Mouse (Mus musculus) retina, embryonic 14.5 days (tissue): Measurements from ENCODE around the gene C77080.

ENCODE experiments used
- DNase-seq: peaks from one replicate; pipeline ENCODE4 v3.0.0-alpha.2; 2015; ENCODE audit warnings: low spot score

The C77080 gene

DNA sequence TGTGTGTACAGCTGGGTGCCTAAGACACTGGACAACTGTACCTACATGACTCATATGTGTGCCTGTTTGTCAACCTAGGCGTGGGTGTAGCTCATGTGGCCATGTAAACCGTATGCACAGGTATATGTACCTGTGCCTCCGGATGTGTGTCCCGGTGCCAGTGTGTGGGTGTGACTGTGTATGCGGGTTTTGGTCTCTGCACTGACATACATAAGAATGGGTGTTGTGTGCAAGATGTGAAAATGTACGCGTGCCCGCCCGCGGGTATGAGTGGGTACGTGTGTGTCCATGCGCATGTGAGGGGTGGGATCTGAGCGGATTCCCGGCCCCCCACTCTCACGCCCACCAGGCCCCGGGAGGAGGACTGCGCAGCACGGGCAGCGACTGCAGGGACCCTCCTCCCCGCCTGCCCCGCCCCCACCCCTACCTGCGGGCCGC is 22.6 kb downstream of the C77080 start:
- DNase-seq = peak; percentile 27

DNA sequence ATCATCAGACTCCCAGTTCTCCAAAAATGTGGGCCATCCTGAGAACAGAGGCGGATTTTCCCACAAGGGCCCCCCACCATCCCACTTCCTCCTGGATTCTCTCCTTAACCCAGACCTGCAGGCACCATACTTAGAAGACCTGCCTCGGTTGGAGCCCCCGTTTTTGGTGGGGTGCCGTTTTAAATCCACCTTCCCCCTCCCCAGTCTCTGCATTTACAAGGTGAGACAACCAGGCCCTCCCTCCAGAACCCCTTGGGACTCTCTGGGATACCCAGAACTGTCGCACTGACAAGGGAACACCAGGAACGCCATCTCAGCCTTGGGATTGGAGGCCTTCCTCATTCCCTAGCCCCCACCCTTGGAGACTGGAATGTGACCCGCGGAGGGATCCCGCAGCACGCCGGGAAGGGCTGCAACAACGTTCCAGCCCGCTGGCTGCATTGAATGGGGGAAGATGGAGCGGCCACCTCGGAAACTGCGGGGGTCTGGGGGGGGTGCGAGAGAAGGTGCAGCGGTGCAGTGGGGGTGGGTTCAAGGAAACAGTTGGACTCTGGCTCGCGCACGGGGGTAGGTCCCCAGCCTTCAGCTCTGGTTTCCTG is 23.3 kb downstream of the C77080 start:
- peak; percentile 67 for DNase-seq

DNA sequence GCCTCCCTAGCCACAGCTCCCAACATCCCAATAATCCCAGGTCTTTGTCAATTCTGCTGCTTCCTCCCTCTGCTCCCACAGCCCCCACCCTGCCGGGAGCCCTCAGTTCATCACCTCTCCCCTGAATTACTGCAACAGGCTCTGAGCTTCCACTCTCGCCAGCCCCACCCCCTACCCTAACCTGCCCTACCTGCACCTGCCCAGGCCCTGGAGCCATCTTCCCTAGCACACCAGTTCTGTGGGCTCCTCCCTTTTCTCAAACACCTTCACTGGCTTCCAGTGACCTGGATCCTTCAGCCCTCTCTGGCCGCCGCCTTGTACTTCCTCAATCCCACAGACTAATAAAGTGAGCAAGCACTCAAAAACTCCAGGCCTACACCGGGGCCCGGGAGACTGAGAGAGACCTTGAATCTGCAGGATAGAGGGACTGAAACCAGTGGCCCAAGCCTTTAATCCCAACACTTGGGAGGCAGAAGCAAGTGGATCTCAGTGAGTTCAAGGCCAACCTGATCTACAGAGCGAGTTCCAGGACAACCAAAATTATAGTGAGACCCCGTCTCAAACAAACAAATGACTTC is 24.9 kb downstream of the C77080 start:
- DNase-seq = no peak

DNA sequence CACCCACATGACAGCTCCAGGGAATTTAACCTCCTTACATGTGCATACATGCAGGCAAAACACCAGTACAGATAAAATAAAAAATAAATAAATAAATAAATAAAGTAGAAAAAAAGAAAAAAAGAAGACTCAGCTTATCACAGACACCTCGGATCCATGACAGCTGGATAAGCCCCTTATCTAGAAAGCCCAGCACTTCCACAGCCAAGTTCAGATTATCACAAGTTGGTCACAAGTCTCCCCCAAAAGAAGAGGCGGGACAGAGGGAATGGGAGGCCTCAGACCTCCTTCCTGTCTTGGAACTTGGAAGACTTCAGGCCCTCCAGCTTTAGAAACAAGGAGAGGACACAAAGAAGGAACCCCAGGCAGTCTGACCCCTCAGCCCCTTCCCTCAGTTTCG is 26.1 kb downstream of the C77080 start:
- DNase-seq = no peak

DNA sequence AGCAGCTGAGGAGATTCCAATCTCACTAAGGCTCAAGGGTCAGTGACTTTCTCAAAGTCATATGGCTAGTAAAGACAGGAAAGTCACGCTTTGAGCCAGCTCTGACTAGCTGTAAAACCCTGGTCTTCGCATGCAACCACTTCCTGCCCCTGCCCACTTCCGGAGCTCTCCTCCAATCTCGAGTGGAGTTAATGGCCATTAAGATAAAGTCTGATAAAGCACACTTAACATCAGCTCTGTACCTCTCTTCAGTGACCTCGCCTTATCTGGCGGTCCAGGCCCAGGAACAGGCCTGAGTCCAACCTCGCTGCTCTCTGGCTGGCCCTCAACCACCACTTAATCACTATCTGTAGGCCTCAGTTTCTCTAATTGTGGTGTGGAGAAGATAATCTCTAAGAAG is 26.7 kb downstream of the C77080 start:
- no peak for DNase-seq

DNA sequence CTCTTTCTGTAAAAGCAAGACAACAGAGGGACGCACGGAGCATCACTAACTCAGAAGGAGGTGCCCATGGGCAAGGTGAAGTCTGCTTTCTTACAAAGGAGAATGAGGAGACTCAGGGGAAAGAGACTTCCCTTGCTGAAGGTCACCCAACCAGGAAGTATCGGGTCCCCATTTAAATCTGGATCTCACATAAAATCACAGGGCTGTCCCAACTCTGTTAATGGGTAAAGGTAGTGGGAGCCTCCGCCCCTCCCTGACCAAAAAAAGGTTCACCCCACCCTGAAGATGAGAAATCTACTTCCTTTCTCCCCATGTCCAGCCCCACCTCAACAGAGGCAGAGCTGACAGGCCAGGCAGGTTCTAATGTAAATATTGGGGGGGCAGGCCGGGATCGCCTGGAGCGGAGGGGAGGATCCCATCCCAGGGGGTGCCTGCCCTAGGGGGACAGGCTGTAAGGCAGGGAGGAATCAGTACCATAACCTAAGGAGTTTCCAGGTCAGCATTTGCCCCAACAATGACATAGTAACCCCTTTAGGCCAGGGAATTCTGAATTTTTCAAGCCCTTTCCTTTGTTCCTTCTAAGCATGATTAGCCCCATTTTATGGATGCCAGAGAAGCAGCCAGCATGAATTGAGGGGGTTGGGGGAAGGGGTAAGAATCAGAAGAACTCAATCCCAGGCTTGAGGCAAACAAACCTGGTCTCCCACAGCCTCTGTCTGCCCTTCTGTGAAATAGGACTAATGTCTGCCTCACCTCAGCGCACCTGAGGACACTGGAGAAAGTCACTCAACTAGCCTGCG is 28.4 kb downstream of the C77080 start:
- DNase-seq = no peak

DNA sequence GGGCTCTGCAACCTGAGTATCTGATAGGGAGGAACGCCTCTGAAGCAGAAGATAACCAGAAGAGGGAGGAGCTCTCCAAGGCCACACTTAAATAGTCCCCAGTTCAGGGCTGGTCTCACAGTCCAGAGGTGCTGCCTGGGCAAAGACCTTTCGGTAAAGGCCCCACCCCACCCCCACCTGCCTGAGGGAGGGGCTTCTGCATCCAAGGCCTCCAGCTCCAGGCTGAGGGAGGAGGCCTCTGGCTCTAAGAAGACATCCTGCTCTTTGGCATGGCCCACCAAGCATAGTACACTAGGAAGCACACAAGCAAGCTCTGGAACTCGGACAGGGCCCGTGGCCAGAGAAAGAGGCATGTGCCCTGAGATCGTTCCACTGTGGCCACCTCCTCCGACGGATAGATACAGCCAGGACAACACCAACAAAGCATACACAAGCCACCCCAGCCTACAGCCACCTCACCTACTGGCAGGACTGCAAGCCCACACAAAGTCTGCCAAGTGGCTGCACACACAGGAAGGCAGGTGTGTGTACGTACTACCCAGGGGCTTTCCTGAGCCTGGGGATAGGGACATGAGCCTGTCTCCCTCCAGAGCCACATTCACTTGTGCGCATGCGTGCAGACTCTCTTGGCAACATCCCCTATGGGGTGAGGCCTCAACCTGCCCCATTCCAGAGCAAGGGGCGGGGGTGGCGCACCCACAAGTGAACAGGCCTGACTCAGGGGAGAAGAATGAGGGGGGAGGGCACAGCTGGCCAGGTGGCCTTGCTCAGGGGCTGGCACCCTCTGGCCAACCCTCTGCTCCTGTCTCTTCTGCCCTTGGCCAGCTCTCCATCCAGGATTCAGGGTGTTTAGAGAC is 29.4 kb downstream of the C77080 start:
- DNase-seq = no peak

DNA sequence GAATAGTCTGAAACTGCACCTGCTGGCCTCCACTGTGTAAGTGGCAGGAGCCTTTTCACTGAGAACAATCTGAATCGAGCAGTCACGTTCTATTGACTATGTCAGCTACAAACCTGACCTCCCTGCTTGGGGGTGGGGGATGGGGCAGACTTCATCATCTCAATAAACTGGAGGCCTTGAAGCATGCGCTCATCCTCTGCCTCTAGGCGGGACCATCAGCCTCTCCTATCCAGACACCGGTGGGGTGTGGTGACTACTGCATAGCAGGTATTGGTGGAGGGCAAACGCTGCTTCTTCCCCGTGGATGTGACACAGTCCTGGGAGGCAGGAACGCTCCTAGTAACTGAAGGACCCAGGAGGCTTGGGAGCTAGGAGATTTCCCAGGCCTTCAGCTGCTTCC is 30.3 kb downstream of the C77080 start:
- no peak for DNase-seq

DNA sequence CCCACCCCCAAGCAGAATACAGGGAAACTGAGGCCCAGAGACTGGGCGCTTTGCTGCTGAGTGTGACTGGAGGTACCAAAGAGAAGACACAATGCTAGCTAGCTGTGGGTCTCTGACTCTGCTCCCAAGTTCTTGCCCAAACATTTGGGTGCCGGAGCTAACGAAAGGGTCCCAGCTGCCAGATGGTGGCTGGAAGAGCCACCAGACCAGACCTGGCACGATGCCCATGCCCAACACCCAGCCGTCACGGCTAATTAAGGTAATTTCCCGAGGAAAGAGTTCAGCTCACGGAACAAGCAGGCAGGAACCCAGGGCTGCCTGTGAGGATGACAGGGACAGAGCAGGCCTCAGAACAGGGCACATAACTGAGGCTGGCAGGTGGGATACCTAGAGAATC is 33.2 kb downstream of the C77080 start:
- DNase-seq = peak; percentile 29

DNA sequence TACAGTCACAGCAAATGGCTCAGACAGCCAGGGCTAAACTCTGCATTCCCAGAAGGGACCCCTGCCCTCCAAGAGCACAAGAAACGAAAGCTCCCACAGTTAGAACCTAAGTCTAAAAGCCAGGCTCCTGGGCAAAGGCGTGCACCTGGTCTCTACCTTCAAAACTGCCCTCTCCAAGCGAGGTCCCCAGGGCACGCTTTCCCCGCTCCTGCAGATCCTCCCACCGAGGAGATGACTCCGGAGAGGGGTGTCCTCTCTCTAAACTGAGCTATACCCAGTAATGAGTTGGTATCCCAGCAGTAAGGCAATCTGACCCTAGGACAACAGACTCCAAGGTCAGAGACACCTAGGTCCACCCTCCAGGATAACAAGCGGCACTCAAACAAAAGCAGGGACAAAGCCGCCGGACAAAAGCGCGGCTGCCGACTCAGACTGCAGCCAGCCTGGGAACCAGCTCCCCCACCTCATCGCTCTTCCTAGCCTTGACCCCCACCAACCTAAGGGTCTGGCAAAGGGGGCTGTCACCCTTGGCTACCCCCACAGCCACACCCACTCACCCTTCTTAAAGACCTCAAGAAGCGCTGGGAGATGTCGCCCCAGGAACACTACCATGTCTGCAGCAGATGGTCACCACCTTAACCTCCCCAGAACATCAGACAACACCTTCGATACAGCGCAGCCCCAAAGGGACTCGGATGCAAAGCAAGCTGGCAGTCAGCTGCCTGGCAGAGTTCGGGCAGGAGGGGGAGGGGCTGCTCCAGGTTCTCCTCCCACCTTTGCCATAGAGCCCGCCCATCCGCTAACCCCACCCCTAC is 33.8 kb downstream of the C77080 start:
- DNase-seq = peak; percentile 31

DNA sequence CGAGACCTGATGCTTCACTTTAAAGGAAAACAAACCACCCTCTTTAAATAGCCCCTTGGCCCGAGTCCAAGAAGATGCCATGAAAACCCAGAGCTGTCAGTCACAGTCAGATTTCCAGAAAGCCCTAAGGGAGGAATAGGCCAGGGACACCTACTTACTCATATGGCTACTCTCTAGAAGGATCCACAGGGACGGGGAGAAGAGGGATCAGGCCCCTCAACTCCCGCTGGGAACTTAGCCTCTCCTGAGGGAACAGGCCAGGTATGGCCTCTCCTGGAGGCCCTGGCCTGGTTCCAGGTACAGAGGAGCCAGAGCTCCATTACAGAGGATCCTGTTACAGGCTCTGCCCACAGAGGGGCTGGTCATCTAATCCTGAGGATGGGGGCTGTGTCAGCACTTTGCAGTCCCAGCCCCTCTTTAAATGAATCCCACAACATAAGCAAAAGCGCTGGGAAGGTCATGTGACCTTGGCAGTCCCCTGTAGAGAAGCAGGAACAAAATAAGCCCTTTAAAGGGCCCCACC is 34.7 kb downstream of the C77080 start:
- no peak for DNase-seq

DNA sequence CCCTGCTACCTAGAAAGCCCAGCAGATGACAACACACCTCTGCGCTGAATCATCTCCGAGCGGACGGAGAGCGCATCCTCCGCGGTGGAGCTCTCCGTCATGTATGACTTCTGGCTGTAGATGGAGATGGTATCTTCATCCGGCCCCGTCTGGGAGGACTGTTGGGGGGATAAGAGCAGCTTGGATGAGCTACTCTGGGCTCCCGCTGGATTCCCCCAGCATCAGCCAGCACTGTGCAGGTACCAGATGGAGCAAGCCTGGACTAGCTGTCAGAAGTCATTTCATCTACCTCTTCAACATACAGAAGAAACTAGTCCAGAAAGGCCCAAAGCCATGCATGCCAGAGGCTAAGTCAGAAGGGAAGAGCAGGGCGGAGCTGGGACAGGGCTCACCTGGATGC is 35.9 kb downstream of the C77080 start:
- DNase-seq = no peak

DNA sequence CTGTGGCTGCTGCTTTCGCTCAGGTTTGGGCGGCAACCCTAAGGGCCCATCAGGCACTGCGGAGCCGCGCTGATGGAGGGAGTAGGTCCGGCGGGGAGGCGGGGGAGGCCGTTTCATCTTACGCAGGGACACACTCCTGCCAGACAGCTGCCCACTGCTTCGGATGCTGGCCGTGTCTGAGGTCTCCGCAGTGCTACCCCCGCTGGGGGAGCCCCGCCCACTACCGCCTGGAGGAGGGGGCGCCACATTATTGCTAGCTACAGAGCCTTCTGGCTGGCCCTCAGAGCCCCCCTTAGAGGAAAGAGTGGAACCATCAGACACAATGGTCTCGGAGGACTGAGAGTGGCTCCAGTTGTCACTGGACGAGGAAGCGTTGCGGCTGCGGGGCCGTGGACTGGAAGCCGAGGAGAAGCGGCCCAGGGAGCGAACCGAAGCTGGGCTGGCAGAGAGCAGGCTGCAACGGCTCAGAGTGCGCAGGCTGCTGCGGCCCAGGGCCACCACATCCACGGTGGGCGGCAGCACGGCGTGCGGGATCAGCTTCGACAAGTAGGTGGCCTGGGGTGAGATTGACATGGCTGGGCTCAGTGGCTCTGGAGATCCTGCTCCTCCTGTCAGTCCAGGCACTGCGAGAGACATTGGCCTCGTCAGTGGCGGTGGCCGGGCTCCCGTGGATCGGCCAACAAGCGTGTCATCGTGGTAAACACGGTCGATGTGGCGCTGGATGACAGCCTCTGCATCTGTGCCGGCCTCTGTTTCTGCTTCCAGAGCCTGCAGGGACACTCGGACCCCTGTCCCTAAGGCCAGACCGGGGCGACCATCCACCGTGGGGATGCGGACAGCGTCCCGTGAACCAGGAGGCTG is 37.6 kb downstream of the C77080 start:
- peak; percentile 47 for DNase-seq

DNA sequence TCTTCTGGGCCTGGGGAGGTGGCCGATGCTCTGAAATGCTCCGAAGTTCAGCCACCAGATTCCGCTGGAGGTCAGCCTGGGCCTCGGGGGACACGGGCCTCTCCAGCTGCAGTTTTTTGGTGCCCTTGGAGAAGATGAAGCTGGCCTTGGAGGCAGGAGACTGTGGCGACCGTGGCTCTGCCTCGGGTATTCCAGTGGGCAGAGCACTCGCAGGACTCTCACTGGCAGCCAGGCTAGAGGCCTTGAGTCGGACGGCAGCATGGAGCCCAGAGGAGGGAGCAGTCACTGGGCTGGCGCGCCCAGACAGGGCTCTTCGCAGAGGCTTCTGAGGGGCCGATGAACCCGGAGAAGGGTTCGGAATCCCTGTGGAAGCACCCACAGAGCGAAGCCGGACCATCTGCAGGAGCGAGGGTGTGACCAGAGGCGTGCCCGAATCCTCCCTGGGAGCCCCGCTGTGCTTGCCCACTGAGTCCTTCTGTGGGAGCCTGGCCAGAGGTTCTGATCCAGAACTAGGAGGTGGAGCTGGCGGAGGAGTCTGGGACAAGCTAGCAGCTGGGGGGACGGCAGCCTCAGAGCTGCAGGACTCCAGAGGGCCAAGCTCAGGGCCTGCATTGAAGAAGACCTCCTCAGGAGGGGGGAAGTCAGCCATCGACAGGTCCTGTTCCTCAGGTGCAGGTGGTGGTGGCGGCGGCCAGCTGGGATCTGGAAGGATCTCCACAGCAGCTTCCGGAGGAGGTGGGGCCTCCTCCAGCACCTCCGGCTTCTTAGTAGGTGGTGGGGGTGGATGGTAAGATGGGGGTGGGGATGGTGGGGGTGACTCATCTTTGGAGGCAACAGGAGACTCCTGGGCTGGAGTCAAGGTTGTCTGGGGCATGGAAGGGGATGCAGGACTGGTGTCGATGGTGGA is 38.9 kb downstream of the C77080 start:
- no peak for DNase-seq

DNA sequence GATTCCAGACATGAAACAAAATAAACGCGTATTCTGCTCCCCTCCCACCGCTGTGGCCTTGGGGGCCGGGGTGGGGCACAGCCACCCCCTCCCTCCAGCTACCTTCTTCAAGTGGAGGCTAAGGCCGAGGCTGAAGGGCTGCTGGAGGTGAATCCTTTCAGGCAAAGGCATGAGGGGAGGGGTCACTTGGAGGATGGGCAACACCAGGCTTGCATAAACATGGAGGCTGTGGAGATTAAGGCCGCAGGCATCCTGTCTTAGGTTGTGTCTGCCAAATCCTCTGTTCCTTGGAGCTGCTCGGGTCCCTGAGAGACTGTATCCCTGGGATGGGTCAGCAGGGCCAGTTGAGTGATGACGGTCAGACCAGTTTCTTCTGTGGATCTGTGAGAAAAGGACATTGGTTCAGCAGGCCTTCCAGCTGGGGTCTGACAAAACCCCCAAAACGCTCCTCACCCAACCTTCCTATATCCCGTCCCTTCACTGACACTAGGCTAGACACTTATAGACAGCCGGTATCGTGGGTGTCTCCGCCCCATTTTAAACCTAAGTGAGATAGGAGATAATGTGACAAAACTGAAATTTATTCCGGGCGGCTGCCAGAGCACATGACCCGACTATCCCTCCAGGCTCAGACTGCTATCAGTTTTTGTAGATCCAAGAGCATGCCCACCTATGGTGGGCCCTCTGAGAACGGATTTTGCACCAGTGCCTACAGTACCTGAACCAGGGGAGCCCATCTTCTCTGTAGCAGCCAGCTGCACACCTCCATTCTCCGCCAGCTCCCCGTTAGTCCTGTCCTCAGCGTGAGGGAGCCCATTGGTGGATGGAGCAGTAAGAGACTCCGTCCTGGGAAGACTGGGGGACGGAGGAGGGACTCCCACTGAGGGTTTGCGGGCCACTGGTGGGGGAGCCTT is 39.9 kb downstream of the C77080 start:
- DNase-seq = no peak

DNA sequence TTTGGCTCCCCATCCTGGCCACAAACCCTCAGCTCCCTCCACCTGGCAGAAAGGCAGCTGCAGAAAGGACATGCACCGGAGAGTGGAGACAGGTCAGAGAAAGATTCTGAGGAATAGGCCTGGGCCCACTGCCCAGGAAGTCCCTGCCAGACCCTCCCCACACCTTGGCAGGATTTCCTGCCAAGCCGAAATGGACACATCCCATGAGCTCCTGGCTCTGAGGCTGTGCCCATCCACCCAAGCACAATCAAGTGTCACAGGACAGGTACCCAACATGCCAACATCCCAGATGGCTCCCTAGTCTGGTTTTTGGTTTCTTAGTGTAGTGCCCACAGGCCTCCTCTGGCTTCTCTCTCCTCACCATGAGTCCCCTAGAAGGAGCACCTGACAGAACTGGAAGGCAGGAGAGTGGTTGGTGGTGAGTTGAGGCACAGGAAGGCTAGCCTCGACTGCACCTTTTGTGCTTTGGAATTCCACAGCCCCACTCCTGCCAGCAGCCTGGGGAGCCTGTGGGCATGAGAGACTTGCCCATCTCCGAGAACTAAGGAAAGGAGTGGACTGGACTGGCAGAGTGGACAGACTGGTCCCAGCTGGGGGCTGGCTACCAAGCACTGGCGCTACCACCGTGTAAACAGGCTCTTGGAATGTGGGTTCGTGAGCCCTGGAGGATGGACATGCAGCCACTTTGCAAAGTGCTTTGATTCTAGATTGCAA is 40.7 kb downstream of the C77080 start:
- no peak for DNase-seq

DNA sequence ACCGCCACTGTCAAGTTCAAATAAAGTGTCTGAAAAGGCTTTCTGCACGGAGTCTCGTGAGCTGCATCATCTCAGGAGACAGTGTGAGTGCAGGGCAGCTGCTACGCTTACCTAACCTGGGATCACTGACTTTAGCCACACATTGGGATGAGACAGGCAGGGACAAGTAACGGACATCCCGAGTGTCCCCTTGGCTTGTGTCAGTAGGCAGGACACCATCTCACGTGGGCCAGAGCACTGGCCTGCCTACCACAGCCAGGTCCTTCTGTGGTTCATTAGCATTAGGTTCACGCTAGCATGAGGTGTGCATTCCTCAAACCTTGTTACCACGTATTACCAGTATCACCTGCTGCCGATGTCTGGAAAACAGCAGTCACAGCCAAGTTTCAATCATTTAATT is 42.0 kb downstream of the C77080 start:
- DNase-seq = no peak
